Mouse (Mus musculus): ENCODE measurements around the gene Gm21970.

DNA sequence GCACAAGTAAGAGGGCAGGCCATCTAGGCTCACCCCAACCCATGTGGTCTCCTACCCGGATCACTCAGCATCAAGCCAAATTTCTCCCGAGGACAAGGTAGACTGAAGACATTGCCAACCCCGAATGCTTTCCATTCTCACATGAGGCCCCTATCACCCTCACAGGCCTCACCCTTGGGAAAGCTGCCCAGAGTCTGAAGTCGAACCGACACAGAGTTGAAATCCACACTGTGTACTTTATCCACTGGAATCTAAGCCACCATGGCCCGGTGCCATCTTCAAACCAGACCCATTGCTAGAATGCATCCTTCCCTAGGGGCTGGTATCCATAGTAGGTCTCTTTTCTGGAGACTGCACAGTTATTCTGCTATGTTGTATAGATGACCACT, 56.0 kb downstream of the Gm21970 start:
- TF ChIP-seq EP300 (IDR thresholded peaks at IDR 0.05), result no peak
- no peak for TF ChIP-seq CTCF (IDR thresholded peaks at IDR 0.05)

Data from lung, postnatal 0 days (tissue).